Mouse (Mus musculus): ENCODE measurements around the gene Tep1.
A peak's percentile ranks its signal among the peaks of the same experiment; 100 is the strongest.

The Tep1 gene

GRCm38 (mm10) chr14:50795261-50795935, 75.0 kb downstream of the Tep1 start:
- no peak for ATAC-seq (ENCODE audit: low TSS enrichment)

GRCm38 (mm10) chr14:50788157-50788556, 82.2 kb downstream of the Tep1 start:
- ATAC-seq (ENCODE audit: low TSS enrichment), result no peak

GRCm38 (mm10) chr14:50785251-50785637, 85.1 kb downstream of the Tep1 start, which contains the start of gene Ttc5:
TSS of gene Ttc5 (minus strand) at chr14:50785519.
- peak; percentile 100 for ATAC-seq (ENCODE audit: low TSS enrichment)

- no peak for ATAC-seq (ENCODE audit: low TSS enrichment)
These were observed 85.7 kb downstream of the Tep1 start for GRCm38 (mm10) chr14:50784391-50785250.

GRCm38 (mm10) chr14:50782166-50782565, 88.2 kb downstream of the Tep1 start:
- no peak for ATAC-seq (ENCODE audit: low TSS enrichment)

All from frontal cortex, adult (tissue).